ENCODE assay signal across 9 mouse cellular contexts in genomic region chr2:109920471-109920870, GRCm38 (mm10). TPM values are rescaled to one million over a fixed set of nuclear protein-coding genes. Genes with fewer than 3 reads are reported as not detected.
DNase-seq lines count a peak whose midpoint lies in the region; ATAC-seq and TF ChIP-seq lines count a peak whose summit lies in the region.
"Had no signal": no experiment of that assay in that cellular context is flagged by ENCODE, and none has a peak within 500 bp of the region (broad histone marks: within the 10 kb centered on the region; RNA-seq: fewer than 3 reads in every experiment).

No protein-coding gene starts in this region.

- DNase-seq in kidney, postnatal 10 days, result no peak
- DNase-seq in layer of hippocampus, adult 8-10 months (ENCODE audit: low spot score in 2 of 2), result no peak
- DNase-seq in layer of hippocampus, postnatal 25 days (ENCODE audit: extremely low spot score in 1 of 2, low spot score in 1 of 2), result no peak
- DNase-seq: layer of hippocampus, adult 9-11 months had no signal

- no peak for ATAC-seq in kidney, embryonic 14.5 days (ENCODE audit: low FRiP score, low TSS enrichment)
- no peak for ATAC-seq in hindbrain, embryonic 12.5 days (ENCODE audit: low FRiP score)
- ATAC-seq in liver, embryonic 12.5 days, result no peak
- no peak for ATAC-seq in erythroid progenitor cell, adult 5-6 weeks (replicated peaks; ENCODE audit: low FRiP score, poor library complexity, severe bottlenecking)

- no peak for TF ChIP-seq POLR2A in small intestine, adult 2 months (IDR thresholded peaks at IDR 0.05; ENCODE audit: low read depth, low read length)

- H3K27me3 ChIP-seq in kidney, embryonic 14.5 days (ENCODE audit: control insufficient read depth, insufficient read depth, low read length), result no peaks in the 10 kb centered on the region
- H3K27me3 ChIP-seq in hindbrain, embryonic 12.5 days, result no peaks in the 10 kb centered on the region
- no peaks in the 10 kb centered on the region for H3K27me3 ChIP-seq in liver, embryonic 12.5 days (replicated peaks)
- no peaks in the 10 kb centered on the region for H3K27me3 ChIP-seq in small intestine, adult 2 months (ENCODE audit: control insufficient read depth, insufficient read depth, low read length)

- no peaks in the 10 kb centered on the region; the same call in 1 of the 2 replicates for H3K36me3 ChIP-seq in kidney, embryonic 14.5 days (ENCODE audit: control insufficient read depth, insufficient read depth, low read length)
- H3K36me3 ChIP-seq in hindbrain, embryonic 12.5 days, result 0 out of 2 replicates have a peak, but pooled peaks cover under 1% of the 10 kb centered on the region
- H3K36me3 ChIP-seq in liver, embryonic 12.5 days, result no peaks in the 10 kb centered on the region
- no peaks in the 10 kb centered on the region for H3K36me3 ChIP-seq in small intestine, adult 2 months (ENCODE audit: control insufficient read depth, insufficient read depth, low read length)

- 0 out of 2 replicates have a peak overlapping the region, but pooled peaks have one; percentile 7 for H3K9ac ChIP-seq in kidney, embryonic 14.5 days (ENCODE audit: low read depth, low read length)
- H3K9ac ChIP-seq in hindbrain, embryonic 12.5 days, result peak overlapping the region; percentile 8; the same call in 1 of the 2 replicates
- peak overlapping the region; percentile 35 for H3K9ac ChIP-seq in liver, embryonic 12.5 days

- peaks cover 26% of the 10 kb centered on the region; the same call in 1 of the 2 replicates for H3K4me1 ChIP-seq in kidney, embryonic 14.5 days (ENCODE audit: control insufficient read depth, insufficient read depth, low read length)
- peaks cover 38% of the 10 kb centered on the region for H3K4me1 ChIP-seq in hindbrain, embryonic 12.5 days
- H3K4me1 ChIP-seq in liver, embryonic 12.5 days, result peaks cover 44% of the 10 kb centered on the region
- no peaks in the 10 kb centered on the region; the same call in 1 of the 2 replicates for H3K4me1 ChIP-seq in small intestine, adult 2 months (ENCODE audit: control insufficient read depth, insufficient read depth, insufficient read length, low read length)

- H3K9me3 ChIP-seq in kidney, embryonic 14.5 days (ENCODE audit: control insufficient read depth, low read length), result no peaks in the 10 kb centered on the region
- H3K9me3 ChIP-seq in hindbrain, embryonic 12.5 days (replicated peaks), result no peaks in the 10 kb centered on the region
- H3K9me3 ChIP-seq in liver, embryonic 12.5 days (replicated peaks), result no peaks in the 10 kb centered on the region

- TF ChIP-seq CTCF in small intestine, adult 2 months (IDR thresholded peaks at IDR 0.05; ENCODE audit: extremely low read depth, insufficient read length, insufficient replicate concordance, low read depth, low read length), result no peak

- H3K4me3 ChIP-seq in kidney, embryonic 14.5 days (ENCODE audit: low read length), result peak overlapping the region; percentile 93
- H3K4me3 ChIP-seq in hindbrain, embryonic 12.5 days, result peak overlapping the region; percentile 94
- H3K4me3 ChIP-seq in liver, embryonic 12.5 days, result peak overlapping the region; percentile 86
- H3K4me3 ChIP-seq in small intestine, adult 2 months (ENCODE audit: low read depth, low read length), result peak overlapping the region; percentile 37

- no peak overlapping the region for H3K27ac ChIP-seq in kidney, embryonic 14.5 days (ENCODE audit: low read depth, low read length)
- H3K27ac ChIP-seq in hindbrain, embryonic 12.5 days, result no peak overlapping the region
- H3K27ac ChIP-seq in liver, embryonic 12.5 days, result peak overlapping the region; percentile 70
- peak overlapping the region; percentile 14 for H3K27ac ChIP-seq in small intestine, adult 2 months (ENCODE audit: insufficient read depth, low read depth, low read length)

- 76% methylated on average over 7 of the region's 7 CpGs for WGBS in kidney, embryonic 14.5 days
- 67% methylated on average over 7 of the region's 7 CpGs for WGBS in hindbrain, embryonic 12.5 days
- WGBS in liver, embryonic 12.5 days (ENCODE audit: insufficient replicate concordance), result 80% methylated on average over 7 of the region's 7 CpGs
- 25% methylated on average over 7 of the region's 7 CpGs for WGBS in small intestine, adult 2 months

- H3K4me2 ChIP-seq in kidney, embryonic 14.5 days (replicated peaks; ENCODE audit: low read depth, low read length), result peak overlapping the region; percentile 87
- peak overlapping the region; percentile 61 for H3K4me2 ChIP-seq in hindbrain, embryonic 12.5 days (replicated peaks)
- H3K4me2 ChIP-seq in liver, embryonic 12.5 days, result peak overlapping the region; percentile 98

RNA-seq across cellular contexts. Expression of gene Lgr4, which starts 3.0 kb away (rescaled TPM):
- 41.7 and 44.5 TPM in 2 replicates for polyA plus RNA-seq in kidney, embryonic 14.5 days (2014; fragmentation: Nextera tagmentation; extraction: Ambion mirVana)
- polyA plus RNA-seq in hindbrain, embryonic 12.5 days (2016; fragmentation: Nextera tagmentation; extraction: Ambion mirVana), result 17.4 and 18.3 TPM in 2 replicates
- polyA plus RNA-seq in liver, embryonic 12.5 days (2016; fragmentation: Nextera tagmentation; extraction: Ambion mirVana), result 5.8 and 6.0 TPM in 2 replicates
- polyA plus RNA-seq in small intestine, adult 2 months (2012; rRNA removed), result 12.0 and 51.4 TPM in 2 replicates
- 10 to 100 TPM; 24.2 to 33.3 (median 29.2) TPM for total RNA-seq in layer of hippocampus, adult 8-10 months (2022)
- 10 to 100 TPM; 27.7 to 33.5 TPM for total RNA-seq in layer of hippocampus, postnatal 25 days (2021)
- not detected in 2 replicates for total RNA-seq in erythroid progenitor cell, adult 5-6 weeks (2015; ENCODE audit: low replicate concordance)
- total RNA-seq in erythroid progenitor cell, adult 5-6 weeks (2017; ENCODE audit: low replicate concordance), result 0.26 TPM in 1 of 2 replicates, not detected in the other

RNA-seq across cellular contexts. Expression of gene Lin7c, which starts 29.8 kb away (rescaled TPM):
- 50.8 and 80.7 TPM in 2 replicates for polyA plus RNA-seq in kidney, embryonic 14.5 days (2014; fragmentation: Nextera tagmentation; extraction: Ambion mirVana)
- 160 and 177 TPM in 2 replicates for polyA plus RNA-seq in hindbrain, embryonic 12.5 days (2016; fragmentation: Nextera tagmentation; extraction: Ambion mirVana)
- polyA plus RNA-seq in liver, embryonic 12.5 days (2016; fragmentation: Nextera tagmentation; extraction: Ambion mirVana), result 29.9 and 31.6 TPM in 2 replicates
- polyA plus RNA-seq in small intestine, adult 2 months (2012; rRNA removed), result 2.0 and 3.8 TPM in 2 replicates
- 100 to 1,000 TPM in 2 of 4 experiments, 10 to 100 TPM in 2; 96.1 to 116 (median 102) TPM for total RNA-seq in layer of hippocampus, adult 8-10 months (2022)
- total RNA-seq in layer of hippocampus, postnatal 25 days (2021), result 100 to 1,000 TPM; 110 to 111 TPM
- total RNA-seq in erythroid progenitor cell, adult 5-6 weeks (2015; ENCODE audit: low replicate concordance), result 17.7 and 28.1 TPM in 2 replicates
- total RNA-seq in erythroid progenitor cell, adult 5-6 weeks (2017; ENCODE audit: low replicate concordance), result 29.7 and 32.6 TPM in 2 replicates

Comparison
In these comparisons a context has a peak if more than half of its experiments do, and no peak if none do; other contexts are left out.
1. H3K27ac ChIP-seq: peak in liver, embryonic 12.5 days (single experiment) and small intestine, adult 2 months (single experiment); none in kidney, embryonic 14.5 days (single experiment) and hindbrain, embryonic 12.5 days (single experiment).
2. H3K4me3 ChIP-seq: peak in every context shown above with its lines; median percentile 94 in hindbrain, embryonic 12.5 days; 93 in kidney, embryonic 14.5 days; 86 in liver, embryonic 12.5 days; 37 in small intestine, adult 2 months.
3. Peak in every context shown above with its lines, with median percentiles within 50 percentile points of each other: H3K4me2 ChIP-seq and H3K9ac ChIP-seq.